In the genomic region with DNA sequence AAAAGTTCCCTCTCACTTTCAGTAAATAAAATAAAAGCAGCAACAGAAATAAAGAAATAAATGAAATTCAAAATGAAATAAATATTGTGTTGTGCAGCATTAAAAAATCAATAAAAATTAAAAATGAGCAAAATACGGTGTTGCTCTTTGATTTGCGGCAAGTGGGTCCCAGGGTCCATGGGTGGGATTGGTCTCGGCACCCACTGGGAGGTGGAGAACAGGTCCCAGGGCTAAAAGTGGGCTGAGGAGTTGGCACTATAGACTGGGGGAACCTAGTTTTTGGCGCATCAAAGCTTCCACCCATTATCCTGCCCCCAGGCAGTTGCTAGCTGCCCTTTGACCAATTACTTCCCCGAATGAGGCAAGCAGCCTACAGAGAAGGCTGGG, we compare ENCODE assay signal across 13 mouse cellular contexts. TPM values are rescaled to one million over a fixed set of nuclear protein-coding genes. Genes with fewer than 3 reads are reported as not detected.
DNase-seq lines count a peak whose midpoint lies in the region; ATAC-seq and TF ChIP-seq lines count a peak whose summit lies in the region.
"Had no signal": no experiment of that assay in that cellular context is flagged by ENCODE, and none has a peak within 500 bp of the region (broad histone marks: within the 10 kb centered on the region; RNA-seq: fewer than 3 reads in every experiment).

Gm20721 (minus strand) TSS at position 101 of the 387 bp plus-strand sequence.

- no peak for ATAC-seq in kidney, embryonic 16.5 days (ENCODE audit: low FRiP score, low TSS enrichment)
- no peak for ATAC-seq in intestine, postnatal 0 days

- no peak within 1 kb of the TSS for H3K4me3 ChIP-seq in kidney, embryonic 16.5 days (ENCODE audit: low read length)
- no peak within 1 kb of the TSS for H3K4me3 ChIP-seq in embryonic facial prominence, embryonic 10.5 days
- no peak within 1 kb of the TSS for H3K4me3 ChIP-seq in intestine, postnatal 0 days (ENCODE audit: low read depth, low read length)

- H3K27ac ChIP-seq in kidney, embryonic 16.5 days (ENCODE audit: low read length) = no peak within 1 kb of the TSS
- H3K27ac ChIP-seq in embryonic facial prominence, embryonic 10.5 days (replicated peaks) = no peak within 1 kb of the TSS
- H3K27ac ChIP-seq in intestine, postnatal 0 days (ENCODE audit: low read depth, low read length) = 0 out of 2 replicates have a peak within 1 kb of the TSS, but pooled peaks have one; percentile 31

- no peaks in the 10 kb centered on the region for H3K27me3 ChIP-seq in kidney, embryonic 16.5 days (ENCODE audit: insufficient read depth, low read length)
- H3K27me3 ChIP-seq in embryonic facial prominence, embryonic 10.5 days (replicated peaks; ENCODE audit: low read depth, poor library complexity, severe bottlenecking) = no peaks in the 10 kb centered on the region
- H3K27me3 ChIP-seq in intestine, postnatal 0 days (replicated peaks; ENCODE audit: control insufficient read depth, insufficient read depth, low read length) = no peaks in the 10 kb centered on the region

- peaks cover 31% of the 10 kb centered on the region for H3K4me1 ChIP-seq in kidney, embryonic 16.5 days (ENCODE audit: insufficient read depth, low read length)
- peaks cover 25% of the 10 kb centered on the region for H3K4me1 ChIP-seq in embryonic facial prominence, embryonic 10.5 days
- H3K4me1 ChIP-seq in intestine, postnatal 0 days (replicated peaks; ENCODE audit: control insufficient read depth, insufficient read depth, low read length) = no peaks in the 10 kb centered on the region

- 94% methylated on average over 5 of the region's 5 CpGs for WGBS in kidney, embryonic 16.5 days
- 87% methylated on average over 5 of the region's 5 CpGs for WGBS in embryonic facial prominence, embryonic 10.5 days
- WGBS in intestine, postnatal 0 days = 95% methylated on average over 5 of the region's 5 CpGs

- H3K36me3 ChIP-seq in kidney, embryonic 16.5 days (ENCODE audit: insufficient read depth, low read length) = peaks cover 44% of the 10 kb centered on the region
- H3K36me3 ChIP-seq in embryonic facial prominence, embryonic 10.5 days (replicated peaks) = peaks cover 61% of the 10 kb centered on the region
- peaks cover 40% of the 10 kb centered on the region for H3K36me3 ChIP-seq in intestine, postnatal 0 days (ENCODE audit: control insufficient read depth, insufficient read depth)

- H3K4me2 ChIP-seq in kidney, embryonic 16.5 days (replicated peaks; ENCODE audit: low read depth, low read length) = no peak within 1 kb of the TSS
- no peak within 1 kb of the TSS for H3K4me2 ChIP-seq in intestine, postnatal 0 days (replicated peaks; ENCODE audit: low read depth)

- H3K9me3 ChIP-seq in kidney, embryonic 16.5 days (ENCODE audit: low read length) = peaks cover 4% of the 10 kb centered on the region; the same call in 1 of the 2 replicates
- H3K9me3 ChIP-seq in embryonic facial prominence, embryonic 10.5 days = peaks cover 4% of the 10 kb centered on the region; the same call in 1 of the 2 replicates
- no peaks in the 10 kb centered on the region for H3K9me3 ChIP-seq in intestine, postnatal 0 days (ENCODE audit: control insufficient read depth)

- TF ChIP-seq CTCF in intestine, postnatal 0 days (IDR thresholded peaks at IDR 0.05; ENCODE audit: low read depth) = no peak

- no peak within 1 kb of the TSS for H3K9ac ChIP-seq in kidney, embryonic 16.5 days (replicated peaks; ENCODE audit: low read length)
- H3K9ac ChIP-seq in intestine, postnatal 0 days (ENCODE audit: low read depth, low read length) = no peak within 1 kb of the TSS

- DNase-seq in adrenal gland, postnatal 10 days = peak; percentile 18
- no peak for DNase-seq in adrenal gland, adult 18-20 months (ENCODE audit: low spot score in 2 of 2)
- no peak for DNase-seq in kidney, postnatal 14 days
- DNase-seq in embryonic facial prominence, embryonic 10.5 days (ENCODE audit: low spot score) = no peak
- DNase-seq in right cerebral cortex, adult 2 months (ENCODE audit: low spot score in 2 of 2) = no peak
- DNase-seq in spleen, postnatal 14 days (ENCODE audit: low spot score in 2 of 2) = no peak
- DNase-seq: adrenal gland, adult 2 months; cerebellum, adult 18-20 months; gastrocnemius, postnatal 10 days; layer of hippocampus, postnatal 36 days; lung, postnatal 10 days had no signal

RNA-seq across cellular contexts. Expression of gene Gm20721, which starts in this region (rescaled TPM):
- total RNA-seq in adrenal gland, postnatal 10 days (2021) = 1 to 10 TPM; 6.2 to 6.8 TPM
- total RNA-seq in adrenal gland, adult 18-20 months (2021) = 1 to 10 TPM; 1.3 to 1.7 TPM
- 18.2 and 28.2 TPM in 2 replicates for polyA plus RNA-seq in kidney, embryonic 16.5 days (2015; fragmentation: Nextera tagmentation; extraction: Ambion mirVana)
- 11.9 and 14.6 TPM in 2 replicates for polyA plus RNA-seq in embryonic facial prominence, embryonic 10.5 days (2016; fragmentation: Nextera tagmentation; extraction: Ambion mirVana)
- 2.7 and 3.5 TPM in 2 replicates for polyA plus RNA-seq in intestine, postnatal 0 days (2015; fragmentation: Nextera tagmentation; extraction: Ambion mirVana)
- polyA plus RNA-seq: adrenal gland, adult 2 months had no signal
